Mouse (Mus musculus) CD4-positive helper T cell, adult 2 months (primary cell): ENCODE data around the gene Olfr183.
"Not testable (repeated sequence)": the region's sequence is repeated elsewhere in the genome, so short reads cannot be mapped to it uniquely, and the experiment has no call there.

Experiments
- DNase-seq: peaks from one replicate; pipeline ENCODE4 v3.0.0-alpha.2; 2012; ENCODE audit warnings: low read depth, missing footprints, low spot score

Gene Olfr183

GRCm38 (mm10) chr16:58995057-58995456 lies at the start of gene Olfr183:
Olfr183 (plus strand) TSS chr16:58995357.
- no peak for DNase-seq

GRCm38 (mm10) chr16:59007146-59007545 lies 12.0 kb downstream of the Olfr183 start:
- peak; percentile 74 for DNase-seq

- DNase-seq: peak; percentile 54
These were observed 18.3 kb downstream of the Olfr183 start for GRCm38 (mm10) chr16:59013357-59014018.

DNA sequence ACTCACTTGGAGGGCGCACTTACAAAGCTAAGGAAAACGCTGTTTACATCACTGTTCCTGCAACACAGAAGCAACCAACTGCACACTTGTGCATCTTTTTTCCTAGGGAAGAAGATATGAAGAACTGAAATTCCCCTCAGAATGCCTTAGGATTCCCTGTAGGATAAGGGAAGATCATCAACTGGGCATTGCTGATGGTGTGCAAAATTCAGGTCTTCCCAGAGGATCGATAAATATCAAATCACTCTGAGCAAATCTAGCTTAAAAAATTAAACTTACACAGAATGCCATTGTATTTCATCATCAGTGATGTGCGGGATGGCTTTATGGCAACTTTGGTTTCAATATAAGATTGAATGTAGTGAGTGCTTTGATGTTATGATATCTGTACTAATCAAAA lies 35.0 kb downstream of the Olfr183 start, which contains the start of gene Olfr186:
TSS of gene Olfr186 (minus strand) at position 101 of the 400 bp plus-strand sequence.
- DNase-seq: no peak

DNA sequence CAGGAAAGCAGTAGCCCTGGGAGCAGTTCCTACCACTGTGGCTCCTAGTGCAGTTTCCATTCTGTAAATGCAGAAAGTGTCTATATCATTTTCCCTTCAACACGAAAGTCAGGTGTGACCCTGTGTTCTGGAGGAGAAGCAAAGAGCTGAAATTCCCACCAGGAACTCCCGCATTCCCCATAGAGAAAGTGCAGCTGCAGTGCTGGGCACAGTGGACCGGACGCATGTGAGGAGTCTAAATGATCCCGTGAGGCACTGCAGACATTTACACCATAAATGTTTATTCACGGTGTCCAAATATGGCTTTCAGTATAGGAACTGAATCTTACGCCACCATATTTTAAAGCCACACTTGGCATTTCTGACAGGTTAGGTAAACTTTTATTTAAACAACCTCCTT lies 44.6 kb downstream of the Olfr183 start, which contains the start of gene Olfr187:
TSS of gene Olfr187 (minus strand) at position 58 of the 400 bp plus-strand sequence.
- DNase-seq: no peak

- no peak for DNase-seq
These were observed 50.7 kb downstream of the Olfr183 start for GRCm38 (mm10) chr16:59045835-59046234.

DNA sequence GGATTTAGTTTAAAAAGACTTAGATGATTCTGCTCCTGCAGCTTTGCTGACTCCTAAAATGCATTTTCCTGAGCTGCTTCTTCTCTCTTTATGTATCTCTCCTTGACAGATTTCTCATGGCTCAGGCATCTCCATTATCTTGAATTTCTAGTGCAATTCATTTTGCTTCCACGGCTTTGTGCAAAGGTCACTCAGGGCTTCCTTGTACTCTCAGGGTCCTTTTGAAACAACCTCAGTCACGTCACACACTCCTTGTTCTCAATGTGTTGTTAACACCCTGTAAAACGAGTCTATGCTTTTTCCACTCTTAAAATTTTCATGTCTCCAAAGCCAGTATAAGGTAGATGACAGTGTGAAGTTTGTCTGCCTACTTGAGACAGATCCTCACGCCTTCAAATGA lies 52.4 kb downstream of the Olfr183 start:
- DNase-seq: no peak

DNA sequence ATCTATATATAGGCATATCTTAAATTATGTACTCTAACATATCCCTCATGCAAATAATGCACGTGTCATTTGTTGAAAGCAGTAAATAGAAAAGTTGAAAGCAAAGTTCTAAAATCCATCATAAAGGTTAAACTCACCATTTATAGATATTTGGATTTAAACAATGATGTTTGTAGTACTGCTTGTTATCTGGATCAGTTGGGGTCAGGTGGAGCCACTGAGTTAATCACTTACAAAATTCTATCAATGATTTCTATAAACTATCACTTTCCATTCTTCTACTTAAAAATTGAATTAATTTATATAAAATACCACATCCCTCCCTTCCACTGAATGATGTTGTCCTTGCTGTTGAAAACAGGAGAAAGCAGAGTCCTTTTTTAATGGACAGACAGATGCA lies 53.7 kb downstream of the Olfr183 start:
- no peak for DNase-seq

GRCm38 (mm10) chr16:59049286-59049685 lies 54.1 kb downstream of the Olfr183 start:
- not testable (repeated sequence) for DNase-seq
